Mouse (Mus musculus): Measurements from ENCODE around the gene Tgfb1i1. TPM values are rescaled to one million over a fixed set of nuclear protein-coding genes. Genes with fewer than 3 reads are reported as not detected.

Gene Tgfb1i1
- total and polyA plus RNA-seq, 2 experiments from 2014 or later, result 9.7 to 22.1 TPM

- no peak overlapping the region for H3K9ac ChIP-seq
- no peak for TF ChIP-seq CTCF (IDR thresholded peaks at IDR 0.05; ENCODE audit: low read depth)
- ATAC-seq (no peak), DNase-seq (no peak)
- no peaks in the 10 kb centered on the region for H3K27me3 ChIP-seq (ENCODE audit: insufficient read depth, low read length)
- H3K4me3 ChIP-seq (ENCODE audit: low read depth, low read length), result no peak overlapping the region
- 67% methylated on average over 3 of the region's 3 CpGs for WGBS
- no peaks in the 10 kb centered on the region for H3K4me1 ChIP-seq (ENCODE audit: insufficient read depth)
- H3K4me2 ChIP-seq (ENCODE audit: low read depth), result no peak overlapping the region
- H3K9me3 ChIP-seq (ENCODE audit: low read length), result no peaks in the 10 kb centered on the region
- no peaks in the 10 kb centered on the region for H3K36me3 ChIP-seq (ENCODE audit: insufficient read depth)
- no peak overlapping the region for H3K27ac ChIP-seq (ENCODE audit: low read depth, low read length)
These were observed 36.8 kb upstream of the Tgfb1i1 start for GRCm38 (mm10) chr7:128209826-128210225.

- ATAC-seq, result no peak
- Histone ChIP-seq H3K4me3 (ENCODE audit: low read depth, low read length) (no peak overlapping the region), H3K4me1 (ENCODE audit: insufficient read depth) (no peaks in the 10 kb centered on the region), H3K27ac (ENCODE audit: low read depth, low read length) (no peak overlapping the region), H3K9me3 (ENCODE audit: low read length) (no peaks in the 10 kb centered on the region), H3K4me2 (ENCODE audit: low read depth) (no peak overlapping the region), H3K27me3 (ENCODE audit: insufficient read depth, low read length) (no peaks in the 10 kb centered on the region), H3K36me3 (ENCODE audit: insufficient read depth) (no peaks in the 10 kb centered on the region), H3K9ac (no peak overlapping the region)
- DNase-seq, result no peak
- 88% methylated on average over 4 of the region's 4 CpGs for WGBS
- TF ChIP-seq CTCF (IDR thresholded peaks at IDR 0.05; ENCODE audit: low read depth), result no peak
These were observed 26.7 kb upstream of the Tgfb1i1 start for GRCm38 (mm10) chr7:128219952-128220351.

GRCm38 (mm10) chr7:128220936-128221335 lies 25.7 kb upstream of the Tgfb1i1 start:
- Histone ChIP-seq H3K27me3 (ENCODE audit: insufficient read depth, low read length) (no peaks in the 10 kb centered on the region), H3K9me3 (ENCODE audit: low read length) (no peaks in the 10 kb centered on the region), H3K4me2 (ENCODE audit: low read depth) (no peak overlapping the region), H3K36me3 (ENCODE audit: insufficient read depth) (no peaks in the 10 kb centered on the region), H3K4me3 (ENCODE audit: low read depth, low read length) (no peak overlapping the region), H3K9ac (no peak overlapping the region), H3K4me1 (ENCODE audit: insufficient read depth) (no peaks in the 10 kb centered on the region), H3K27ac (ENCODE audit: low read depth, low read length) (no peak overlapping the region; the same call in 1 of the 2 replicates)
- no peak for TF ChIP-seq CTCF (IDR thresholded peaks at IDR 0.05; ENCODE audit: low read depth)
- ATAC-seq, result no peak; the same call in 1 of the 2 replicates
- WGBS, result 79% methylated on average over 3 of the region's 3 CpGs
- DNase-seq, result peak; percentile 7

GRCm38 (mm10) chr7:128231741-128232140 lies 14.9 kb upstream of the Tgfb1i1 start:
- no peaks in the 10 kb centered on the region for H3K36me3 ChIP-seq (ENCODE audit: insufficient read depth)
- DNase-seq (no peak), ATAC-seq (no peak)
- H3K9ac ChIP-seq, result no peak overlapping the region
- no peak overlapping the region for H3K4me3 ChIP-seq (ENCODE audit: low read depth, low read length)
- TF ChIP-seq CTCF (IDR thresholded peaks at IDR 0.05; ENCODE audit: low read depth), result no peak
- no peak overlapping the region for H3K27ac ChIP-seq (ENCODE audit: low read depth, low read length)
- H3K27me3 ChIP-seq (ENCODE audit: insufficient read depth, low read length), result no peaks in the 10 kb centered on the region
- WGBS, result 58% methylated on average over 8 of the region's 8 CpGs
- H3K4me1 ChIP-seq (ENCODE audit: insufficient read depth), result no peaks in the 10 kb centered on the region
- H3K9me3 ChIP-seq (ENCODE audit: low read length), result no peaks in the 10 kb centered on the region
- H3K4me2 ChIP-seq (ENCODE audit: low read depth), result no peak overlapping the region

- Histone ChIP-seq H3K27me3 (ENCODE audit: insufficient read depth, low read length) (no peaks in the 10 kb centered on the region), H3K36me3 (ENCODE audit: insufficient read depth) (no peaks in the 10 kb centered on the region), H3K4me3 (ENCODE audit: low read depth, low read length) (no peak overlapping the region), H3K9ac (no peak overlapping the region), H3K27ac (ENCODE audit: low read depth, low read length) (no peak overlapping the region), H3K4me1 (ENCODE audit: insufficient read depth) (no peaks in the 10 kb centered on the region; the same call in 1 of the 2 replicates), H3K4me2 (ENCODE audit: low read depth) (no peak overlapping the region), H3K9me3 (ENCODE audit: low read length) (no peaks in the 10 kb centered on the region)
- 85% methylated on average over 2 of the region's 2 CpGs for WGBS
- no peak for ATAC-seq
- no peak for DNase-seq
- no peak for TF ChIP-seq CTCF (IDR thresholded peaks at IDR 0.05; ENCODE audit: low read depth)
These were observed 11.8 kb upstream of the Tgfb1i1 start for GRCm38 (mm10) chr7:128234796-128235195.

- Histone ChIP-seq H3K9ac (no peak overlapping the region), H3K27ac (ENCODE audit: low read depth, low read length) (no peak overlapping the region), H3K27me3 (ENCODE audit: insufficient read depth, low read length) (no peaks in the 10 kb centered on the region), H3K4me1 (ENCODE audit: insufficient read depth) (no peaks in the 10 kb centered on the region; the same call in 1 of the 2 replicates), H3K9me3 (ENCODE audit: low read length) (no peaks in the 10 kb centered on the region), H3K4me3 (ENCODE audit: low read depth, low read length) (no peak overlapping the region), H3K4me2 (ENCODE audit: low read depth) (no peak overlapping the region), H3K36me3 (ENCODE audit: insufficient read depth) (peaks cover 6% of the 10 kb centered on the region)
- ATAC-seq (no peak), DNase-seq (no peak)
- WGBS, result 97% methylated on average over 1 of the region's 1 CpGs
- no peak for TF ChIP-seq CTCF (IDR thresholded peaks at IDR 0.05; ENCODE audit: low read depth)
These were observed 11.1 kb upstream of the Tgfb1i1 start for GRCm38 (mm10) chr7:128235481-128235880.

GRCm38 (mm10) chr7:128236426-128236825 lies 10.2 kb upstream of the Tgfb1i1 start:
- Histone ChIP-seq H3K4me1 (ENCODE audit: insufficient read depth) (no peaks in the 10 kb centered on the region; the same call in 1 of the 2 replicates), H3K9me3 (ENCODE audit: low read length) (no peaks in the 10 kb centered on the region), H3K27me3 (ENCODE audit: insufficient read depth, low read length) (no peaks in the 10 kb centered on the region), H3K4me2 (ENCODE audit: low read depth) (no peak overlapping the region), H3K36me3 (ENCODE audit: insufficient read depth) (peaks cover 15% of the 10 kb centered on the region), H3K4me3 (ENCODE audit: low read depth, low read length) (no peak overlapping the region), H3K9ac (no peak overlapping the region), H3K27ac (ENCODE audit: low read depth, low read length) (peak overlapping the region; percentile 98)
- DNase-seq (no peak), ATAC-seq (no peak)
- WGBS, result 94% methylated on average over 13 of the region's 13 CpGs
- no peak for TF ChIP-seq CTCF (IDR thresholded peaks at IDR 0.05; ENCODE audit: low read depth)

Measured in forebrain, postnatal 0 days (tissue).